Mouse (Mus musculus) heart, postnatal 4 days (tissue): Measurements from ENCODE around the gene Arid2. TPM values are rescaled to one million over a fixed set of nuclear protein-coding genes. Genes with fewer than 3 reads are reported as not detected.

ENCODE experiments used
- DNase-seq: peaks from one replicate; pipeline ENCODE4 v3.0.0; 2021
- total RNA-seq, 2 experiments: library from RNA; stranded (reverse); gene quantifications; 2 replicates each; pipeline ENCODE4 v1.2.3; 2021

The Arid2 gene
- total RNA-seq, 2 experiments from 2014 or later = 42.9 to 47.6 TPM

GRCm38 (mm10) chr15:96344591-96345285 lies 57.4 kb downstream of the Arid2 start:
- no peak for DNase-seq

DNA sequence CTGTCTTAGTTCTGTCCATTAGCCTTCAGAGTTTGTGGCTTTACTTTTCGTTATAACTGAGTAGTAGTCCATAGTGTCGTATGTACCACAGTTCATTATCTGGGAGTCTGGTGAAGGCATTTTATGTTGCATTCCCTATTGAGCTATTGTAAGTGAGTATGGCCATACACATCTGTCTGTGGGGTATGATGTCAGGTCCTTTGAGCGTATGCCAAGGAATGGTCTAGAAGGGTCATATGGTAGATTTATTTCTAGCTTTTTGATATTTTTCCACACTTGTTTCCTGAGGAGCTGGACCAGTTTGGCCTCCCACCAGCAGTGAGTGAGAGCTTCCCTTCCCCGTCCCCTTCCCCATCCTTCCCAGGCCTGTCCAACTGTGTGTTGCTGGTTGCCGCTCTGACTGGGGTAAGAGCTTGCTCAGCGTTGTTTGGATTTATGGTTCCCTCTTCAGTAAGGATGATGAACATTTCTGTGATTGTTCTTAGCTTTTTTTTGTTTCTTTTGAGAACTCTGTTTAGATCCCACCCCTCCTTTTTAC lies 58.1 kb downstream of the Arid2 start:
- peak; percentile 35 for DNase-seq

DNA sequence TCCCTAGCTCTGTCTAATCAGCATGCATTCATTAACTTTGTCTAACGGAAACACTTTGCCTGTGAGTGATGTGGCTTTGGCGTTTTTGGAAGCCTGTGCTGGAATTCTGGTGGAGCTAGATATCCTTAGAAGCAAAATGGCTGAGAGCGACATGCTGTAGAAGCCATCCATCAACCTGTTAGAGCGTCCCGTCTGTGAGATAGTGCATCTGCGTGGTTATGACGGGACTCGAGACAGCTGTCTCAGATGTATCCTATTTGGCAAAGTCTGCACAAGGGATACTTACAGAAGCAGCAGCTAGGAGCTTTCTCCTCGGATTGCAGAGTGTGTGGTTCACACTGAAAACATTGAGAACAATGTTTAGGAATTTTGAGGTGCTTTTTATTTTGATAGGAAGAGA lies 64.1 kb downstream of the Arid2 start:
- no peak for DNase-seq

DNA sequence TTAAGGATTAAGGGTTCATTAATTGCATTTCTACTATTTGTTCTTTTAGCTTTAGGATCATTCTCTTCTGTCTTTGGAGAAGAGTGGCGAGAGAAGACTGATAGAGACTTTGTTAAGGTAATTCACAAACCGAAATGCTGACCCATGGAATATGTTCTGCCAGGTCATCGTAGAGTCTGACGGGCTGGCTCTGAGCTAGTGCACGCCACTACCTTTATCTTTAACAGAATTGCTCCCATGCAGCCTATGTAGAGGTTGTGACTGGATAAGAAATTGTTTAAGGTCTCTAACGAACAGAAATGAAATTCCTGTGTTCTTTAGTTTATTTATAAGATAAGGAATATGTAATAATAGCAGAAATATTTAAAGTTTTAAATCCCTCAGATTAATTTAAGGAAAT lies 71.6 kb downstream of the Arid2 start:
- no peak for DNase-seq

- DNase-seq = no peak
Observed at GRCm38 (mm10) chr15:96360614-96361013, 73.3 kb downstream of the Arid2 start.

GRCm38 (mm10) chr15:96365351-96365750 lies 78.0 kb downstream of the Arid2 start:
- DNase-seq = no peak

DNA sequence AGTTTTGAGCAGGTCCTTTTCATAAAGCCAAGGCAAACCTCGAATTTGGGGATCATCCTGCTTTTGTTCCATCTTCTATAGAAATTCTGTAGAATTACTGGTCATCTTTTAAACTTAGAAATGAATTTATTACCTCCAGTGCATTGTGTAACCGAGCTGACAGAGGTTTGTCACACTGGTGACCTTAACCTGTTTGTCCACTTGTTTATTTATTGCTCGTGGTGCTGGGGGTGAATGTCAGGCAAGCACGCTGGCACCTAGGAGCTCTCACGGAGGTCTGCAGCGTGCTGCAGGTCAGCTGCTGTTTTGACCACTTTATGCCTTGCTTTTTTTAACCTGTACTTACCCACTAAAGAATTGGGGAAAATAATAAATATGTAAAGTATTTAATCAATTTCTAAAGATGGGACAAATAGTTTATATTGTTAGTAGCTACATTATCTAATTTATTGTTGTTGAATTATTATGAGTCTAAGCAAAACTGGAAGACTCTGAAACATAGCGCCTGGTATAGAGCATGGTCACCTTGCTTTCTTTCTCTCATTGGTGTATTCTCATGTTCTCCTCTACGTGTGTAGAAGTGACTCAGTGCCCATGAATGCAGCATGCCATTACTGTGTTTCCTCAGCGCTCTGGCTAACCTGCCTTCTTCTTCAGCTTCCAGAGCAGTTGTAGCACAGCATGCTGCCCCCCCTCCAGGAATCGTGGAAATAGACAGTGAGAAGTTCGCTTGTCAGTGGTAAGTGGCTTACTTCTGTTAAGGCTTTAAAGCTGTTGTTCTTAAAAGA lies 79.1 kb downstream of the Arid2 start:
- DNase-seq = no peak

DNA sequence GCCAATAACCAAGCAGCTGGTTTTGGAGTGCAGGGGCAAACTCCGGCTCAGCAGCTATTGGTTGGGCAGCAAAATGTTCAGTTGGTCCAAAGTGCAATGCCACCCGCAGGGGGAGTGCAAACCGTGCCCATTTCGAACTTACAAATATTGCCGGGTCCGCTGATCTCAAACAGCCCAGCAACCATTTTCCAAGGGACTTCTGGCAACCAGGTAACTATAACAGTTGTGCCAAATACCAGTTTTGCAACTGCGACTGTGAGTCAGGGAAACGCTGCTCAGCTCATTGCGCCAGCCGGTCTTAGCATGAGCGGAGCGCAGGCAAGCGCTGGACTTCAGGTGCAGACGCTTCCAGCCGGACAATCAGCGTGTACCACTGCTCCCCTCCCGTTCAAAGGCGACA lies 84.0 kb downstream of the Arid2 start:
- DNase-seq = no peak

DNA sequence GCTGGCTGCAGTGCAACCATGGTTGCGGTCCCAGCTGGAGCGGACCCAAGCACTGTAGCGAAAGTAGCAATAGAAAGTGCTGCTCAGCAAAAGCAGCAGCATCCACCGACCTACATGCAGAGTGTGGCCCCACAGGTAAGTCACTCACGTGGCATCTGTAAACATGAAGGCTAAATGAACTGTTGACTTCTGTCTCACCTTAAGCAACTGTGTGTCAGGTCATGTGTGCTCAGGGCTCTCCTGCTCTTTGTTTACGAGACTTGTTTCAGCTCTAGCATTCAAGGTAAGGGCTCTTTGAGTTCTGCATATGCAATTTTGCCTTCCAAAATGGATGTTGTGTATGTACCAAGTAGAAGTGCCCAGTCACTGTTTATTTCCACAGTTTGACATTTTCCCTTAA lies 85.3 kb downstream of the Arid2 start:
- no peak for DNase-seq

DNA sequence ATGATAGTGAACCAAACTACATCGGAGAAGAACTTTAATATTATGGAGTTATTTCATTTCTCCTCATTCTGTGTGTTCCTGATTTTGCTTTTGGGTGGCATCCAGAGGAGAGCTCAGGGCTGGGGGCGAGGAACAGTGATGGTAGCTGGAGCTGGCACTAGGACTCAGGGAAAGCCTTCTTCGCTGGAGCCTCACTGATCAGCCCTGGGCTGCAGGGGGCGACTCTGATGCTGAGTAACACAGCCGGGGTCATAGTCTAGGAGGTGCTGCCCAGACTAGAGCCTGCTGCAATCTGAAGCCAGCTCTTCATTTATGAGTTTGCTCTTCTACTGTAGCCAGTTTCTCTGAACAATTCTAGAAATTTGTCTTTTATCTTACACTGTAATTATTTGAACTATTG lies 85.8 kb downstream of the Arid2 start:
- DNase-seq = no peak

DNA sequence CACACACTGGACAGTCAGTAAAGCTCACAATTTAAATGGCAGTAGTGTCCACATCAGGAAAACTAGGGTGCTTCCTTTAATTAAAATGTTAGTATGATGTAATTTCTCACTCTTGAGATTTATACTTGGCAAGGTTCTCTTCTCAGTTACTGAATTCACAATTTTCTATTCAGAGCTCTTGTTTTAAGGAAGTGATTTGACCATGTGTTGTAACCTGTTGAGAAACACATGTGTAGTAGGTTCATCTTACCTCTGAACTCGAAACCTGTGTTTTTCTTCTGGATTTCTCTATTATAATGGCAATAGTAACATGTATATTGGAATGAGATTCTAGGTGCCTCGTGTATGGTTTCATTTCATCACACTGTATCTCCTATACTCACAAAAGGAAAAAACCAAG lies 88.9 kb downstream of the Arid2 start:
- DNase-seq = no peak

DNA sequence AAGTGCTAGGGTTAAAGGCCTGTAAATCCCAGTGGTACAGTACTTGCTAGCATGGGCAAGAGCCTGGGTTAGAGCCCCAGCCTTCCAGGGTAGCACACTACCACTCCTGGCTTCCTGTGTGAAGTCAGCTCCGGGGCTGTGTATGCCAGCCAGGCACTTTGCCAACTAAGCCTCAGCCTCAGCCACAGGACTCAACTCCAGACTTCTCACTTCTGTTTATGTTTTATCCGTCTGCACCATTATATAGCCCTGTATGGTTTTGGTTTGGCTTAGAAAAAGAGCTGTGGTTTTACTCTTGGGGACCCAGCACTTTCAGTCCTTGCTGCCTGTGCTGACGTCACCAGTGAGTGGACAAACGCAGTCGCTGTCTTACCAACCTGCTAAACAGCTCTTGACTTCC lies 89.9 kb downstream of the Arid2 start:
- peak; percentile 44 for DNase-seq

- no peak for DNase-seq
Observed at GRCm38 (mm10) chr15:96377701-96378100, 90.4 kb downstream of the Arid2 start.

- DNase-seq = no peak
Observed at GRCm38 (mm10) chr15:96382223-96382622, 94.9 kb downstream of the Arid2 start.

GRCm38 (mm10) chr15:96388565-96388964 lies 101.2 kb downstream of the Arid2 start:
- DNase-seq = no peak

DNA sequence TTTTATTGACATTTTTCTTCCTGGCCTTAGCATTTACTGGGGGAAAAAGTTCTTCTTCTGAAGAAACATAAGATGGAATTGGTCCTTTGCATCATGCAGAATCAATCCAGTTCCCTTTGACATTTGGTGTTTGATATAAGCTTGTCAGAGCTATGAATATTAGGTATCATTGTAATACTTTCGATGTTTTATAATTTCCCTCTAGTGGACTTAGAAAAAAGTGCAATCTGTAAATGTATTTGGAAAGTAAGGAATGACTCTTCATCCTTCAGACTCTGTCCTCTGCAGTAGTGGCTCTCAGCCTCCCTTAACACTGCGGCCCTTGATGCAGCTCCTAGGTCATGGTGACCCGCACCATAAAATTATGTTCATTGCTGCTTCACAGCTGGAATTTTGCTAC lies 105.6 kb downstream of the Arid2 start:
- DNase-seq = no peak

DNA sequence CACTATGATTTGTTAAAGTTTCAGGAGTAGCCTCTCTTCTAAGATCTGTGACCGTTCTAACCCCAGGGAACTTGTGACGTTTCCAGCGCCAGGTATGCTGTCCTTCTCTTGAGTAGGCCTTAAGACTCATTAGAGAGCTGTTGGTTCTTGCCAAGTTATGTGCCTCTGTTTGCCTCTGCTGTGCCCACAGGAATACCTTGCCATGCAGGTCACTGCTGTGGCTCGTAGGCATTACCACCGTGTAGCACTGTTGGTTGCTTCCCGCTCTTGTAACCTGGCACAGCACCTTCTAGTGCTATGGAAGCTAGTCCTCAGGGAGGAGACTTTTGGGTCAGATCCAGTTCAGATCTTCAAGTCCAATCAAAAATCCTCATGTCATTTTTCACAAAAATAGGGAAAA lies 107.8 kb downstream of the Arid2 start:
- DNase-seq = no peak

GRCm38 (mm10) chr15:96396641-96397344 lies 109.5 kb downstream of the Arid2 start:
- DNase-seq = no peak

- DNase-seq = no peak
Observed at GRCm38 (mm10) chr15:96398333-96398732, 111.0 kb downstream of the Arid2 start.

DNA sequence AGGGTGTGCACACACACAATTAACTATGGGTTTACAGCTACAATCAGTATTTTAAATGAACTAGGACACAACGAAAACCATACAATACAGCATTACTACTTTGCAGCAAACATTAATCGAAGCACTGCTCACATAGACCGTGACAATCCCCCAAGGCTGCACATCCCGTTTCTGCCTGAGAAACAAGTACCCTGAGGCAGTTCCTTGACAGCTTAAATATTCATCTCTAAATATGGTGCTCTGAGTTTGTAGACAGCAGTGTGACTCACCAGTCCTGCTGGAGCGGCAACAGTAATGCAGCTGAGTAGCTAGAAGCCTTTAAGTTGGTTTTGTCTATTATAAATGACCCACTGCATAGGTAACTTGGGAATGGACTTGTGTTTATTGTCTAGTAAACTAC lies 118.2 kb downstream of the Arid2 start:
- DNase-seq = no peak

- no peak for DNase-seq
Observed at GRCm38 (mm10) chr15:96406253-96406652, 118.9 kb downstream of the Arid2 start.

DNA sequence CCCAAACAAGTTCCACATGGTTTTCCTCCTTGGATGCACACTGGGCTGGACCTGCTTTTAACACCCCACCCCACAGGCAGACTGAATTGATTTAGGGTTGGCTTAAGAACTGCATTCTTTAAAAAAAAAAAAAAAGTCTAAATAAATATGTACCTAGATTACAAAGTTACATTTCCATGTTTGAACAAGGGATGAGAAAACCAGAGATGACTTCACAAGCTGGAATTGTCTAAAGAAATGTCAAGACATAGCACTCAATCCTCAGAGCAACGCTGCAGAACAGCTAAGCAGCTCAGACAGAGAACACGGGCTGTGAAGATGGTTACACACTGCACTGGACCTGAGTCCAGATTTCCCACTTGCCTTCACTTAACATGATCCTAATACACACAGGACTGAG lies 119.8 kb downstream of the Arid2 start:
- DNase-seq = no peak

GRCm38 (mm10) chr15:96408717-96409121 lies 121.4 kb downstream of the Arid2 start:
- DNase-seq = no peak
